Mouse (Mus musculus): Measurements from ENCODE around the gene Wdr43. TPM values are rescaled to one million over a fixed set of nuclear protein-coding genes. Genes with fewer than 3 reads are reported as not detected.
A peak's percentile ranks its signal among the peaks of the same experiment; 100 is the strongest.

Wdr43 gene
- total and polyA plus RNA-seq, 3 experiments, result 157 to 355 (median 252) TPM

DNA sequence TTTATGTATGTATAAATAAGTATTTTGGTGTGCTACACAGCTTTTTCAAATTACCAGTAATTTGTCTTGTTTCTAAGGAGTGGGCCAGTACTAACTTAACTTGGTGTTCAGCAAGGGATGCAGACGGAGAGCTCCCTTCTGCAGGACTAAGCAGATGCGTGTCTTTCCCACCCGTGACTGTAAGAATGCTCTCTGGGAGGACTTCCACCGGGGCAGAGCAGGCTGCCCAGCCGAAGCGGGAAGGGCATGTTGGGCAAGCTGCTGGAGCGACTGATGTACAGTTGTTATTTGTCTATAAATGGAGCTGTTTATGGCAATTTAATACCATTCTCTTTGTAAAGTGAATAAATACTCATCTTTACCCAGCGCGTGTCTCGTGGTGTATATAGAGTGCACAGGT, 43.0 kb downstream of the Wdr43 start:
- no peak for TF ChIP-seq USF1 (IDR thresholded peaks at IDR 0.05; ENCODE audit: low read depth, low read length)
- no peak for TF ChIP-seq POLR2A (IDR thresholded peaks at IDR 0.05; ENCODE audit: low read depth, low read length)
- TF ChIP-seq EP300 (IDR thresholded peaks at IDR 0.05; ENCODE audit: low read length), result no peak
- no peak for TF ChIP-seq SIN3A (IDR thresholded peaks at IDR 0.05; ENCODE audit: low read length)
- no peak for TF ChIP-seq CTCF (conservative IDR thresholded peaks at IDR 0.05 in 1 of 2, IDR thresholded peaks at IDR 0.05 in 1 of 2; ENCODE audit: low read depth in 2 of 2, low read length in 2 of 2)
- TF ChIP-seq ZMIZ1 (IDR thresholded peaks at IDR 0.05; ENCODE audit: low read depth, low read length), result no peak
- TF ChIP-seq ZC3H11A (IDR thresholded peaks at IDR 0.05; ENCODE audit: low read depth, low read length), result no peak
- no peak for TF ChIP-seq JUND (conservative IDR thresholded peaks at IDR 0.05; ENCODE audit: low read depth, low read length)
- no peak for TF ChIP-seq KAT2A (IDR thresholded peaks at IDR 0.05; ENCODE audit: insufficient replicate concordance, low read length)
- no peak for TF ChIP-seq USF2 (conservative IDR thresholded peaks at IDR 0.05; ENCODE audit: low read depth, low read length)
- no peak for TF ChIP-seq TBP (conservative IDR thresholded peaks at IDR 0.05; ENCODE audit: low read depth, low read length)
- TF ChIP-seq ETS1 (conservative IDR thresholded peaks at IDR 0.05; ENCODE audit: low read depth, low read length), result no peak
- no peak for TF ChIP-seq PAX5 (IDR thresholded peaks at IDR 0.05; ENCODE audit: low read length)
- TF ChIP-seq ZNF384 (IDR thresholded peaks at IDR 0.05; ENCODE audit: low read depth, low read length), result no peak
- TF ChIP-seq BHLHE40 (IDR thresholded peaks at IDR 0.05; ENCODE audit: low read depth, low read length), result no peak
- TF ChIP-seq NELFE (IDR thresholded peaks at IDR 0.05; ENCODE audit: low read depth, low read length), result no peak
- no peak for TF ChIP-seq MEF2A (IDR thresholded peaks at IDR 0.05; ENCODE audit: borderline replicate concordance, low read depth, low read length)
- TF ChIP-seq MXI1 (IDR thresholded peaks at IDR 0.05; ENCODE audit: low read depth, low read length), result no peak
- no peak for TF ChIP-seq RAD21 (IDR thresholded peaks at IDR 0.05; ENCODE audit: low read depth, low read length)
- TF ChIP-seq MYC (IDR thresholded peaks at IDR 0.05; ENCODE audit: low read depth, low read length), result no peak
- Histone ChIP-seq H3K27me3 (replicated peaks) (no peaks in the 10 kb centered on the region), H3K36me3 (replicated peaks in 1 of 2; ENCODE audit: control insufficient read depth in 1 of 2, insufficient read depth in 1 of 2, low read length in 1 of 2) (peaks cover 26 to 49% of the 10 kb centered on the region in 2 experiments), H3K27ac (ENCODE audit: insufficient read depth, low read depth) (no peak overlapping the region), H3K4me1 (ENCODE audit: control insufficient read depth in 1 of 2, insufficient read depth in 2 of 2) (peaks cover 0 to 12% of the 10 kb centered on the region in 2 experiments; a peak in 2 of 4 replicates), H3K4me2 (ENCODE audit: insufficient read depth, low read depth, poor library complexity, severe bottlenecking) (no peak overlapping the region), H3K9me3 (replicated peaks; ENCODE audit: low read length) (no peaks in the 10 kb centered on the region), H3K4me3 (replicated peaks in 1 of 3; ENCODE audit: low read depth in 2 of 3, low read length in 2 of 3, poor library complexity in 1 of 3) (no peak overlapping the region), H3K9ac (ENCODE audit: insufficient read depth, low read depth) (no peak overlapping the region), H3K79me2 (replicated peaks; ENCODE audit: control insufficient read depth, extremely low read depth, insufficient read depth, poor library complexity, severe bottlenecking) (peaks cover 4% of the 10 kb centered on the region; the same call in 1 of the 2 replicates)
- dilution Hi-C loops (cut with MboI; ENCODE audit: extremely low pct_ligation_motif_present, extremely low pct_unique_long_range_greater_than_20kb, low sequenced_read_pairs) (no loop called here), in situ Hi-C loops (cut with MboI; ENCODE audit: low pct_ligation_motif_present, low pct_unique_long_range_greater_than_20kb, low sequenced_read_pairs) (no loop called here)
- no peak for DNase-seq (ENCODE audit: extremely low read depth)

- dilution Hi-C loops (cut with MboI; ENCODE audit: extremely low pct_ligation_motif_present, extremely low pct_unique_long_range_greater_than_20kb, low sequenced_read_pairs) (no loop called here), in situ Hi-C loops (cut with MboI; ENCODE audit: low pct_ligation_motif_present, low pct_unique_long_range_greater_than_20kb, low sequenced_read_pairs) (no loop called here)
- Histone ChIP-seq H3K27me3 (replicated peaks) (no peaks in the 10 kb centered on the region), H3K4me1 (ENCODE audit: control insufficient read depth in 1 of 2, insufficient read depth in 2 of 2) (peaks cover 0 to 13% of the 10 kb centered on the region in 2 experiments; a peak in 2 of 4 replicates), H3K4me2 (ENCODE audit: insufficient read depth, low read depth, poor library complexity, severe bottlenecking) (no peak overlapping the region), H3K4me3 (replicated peaks in 1 of 3; ENCODE audit: low read depth in 2 of 3, low read length in 2 of 3, poor library complexity in 1 of 3) (no peak overlapping the region), H3K79me2 (replicated peaks; ENCODE audit: control insufficient read depth, extremely low read depth, insufficient read depth, poor library complexity, severe bottlenecking) (peaks cover under 1% of the 10 kb centered on the region; the same call in 1 of the 2 replicates), H3K27ac (ENCODE audit: insufficient read depth, low read depth) (no peak overlapping the region), H3K9me3 (replicated peaks; ENCODE audit: low read length) (no peaks in the 10 kb centered on the region), H3K36me3 (replicated peaks in 1 of 2; ENCODE audit: control insufficient read depth in 1 of 2, insufficient read depth in 1 of 2, low read length in 1 of 2) (peaks cover 18 to 38% of the 10 kb centered on the region in 2 experiments), H3K9ac (ENCODE audit: insufficient read depth, low read depth) (no peak overlapping the region)
- TF ChIP-seq CHD2 (IDR thresholded peaks at IDR 0.05; ENCODE audit: low read length), result peak; percentile 42; the same call in 1 of the 2 replicates
- TF ChIP-seq CTCF (conservative IDR thresholded peaks at IDR 0.05 in 1 of 2, IDR thresholded peaks at IDR 0.05 in 1 of 2; ENCODE audit: low read depth in 2 of 2, low read length in 2 of 2), result no peak
- TF ChIP-seq JUN (IDR thresholded peaks at IDR 0.05; ENCODE audit: insufficient read depth, low read depth, low read length), result no peak
- TF ChIP-seq POLR2AphosphoS2 (IDR thresholded peaks at IDR 0.05; ENCODE audit: low read depth, low read length), result peak; percentile 95
- peak; percentile 35; the same call in 1 of the 2 replicates for TF ChIP-seq POLR2A (IDR thresholded peaks at IDR 0.05; ENCODE audit: low read depth, low read length)
- 0 out of 2 replicates have a peak, but pooled peaks have one; percentile 15 for TF ChIP-seq ZMIZ1 (IDR thresholded peaks at IDR 0.05; ENCODE audit: low read depth, low read length)
- TF ChIP-seq GABPA (IDR thresholded peaks at IDR 0.05; ENCODE audit: insufficient replicate concordance, low read depth, low read length), result no peak
- no peak for TF ChIP-seq USF1 (IDR thresholded peaks at IDR 0.05; ENCODE audit: low read depth, low read length)
- no peak for DNase-seq (ENCODE audit: extremely low read depth)
Measured at GRCm38 (mm10) chr17:71660390-71660789, 44.7 kb downstream of the Wdr43 start.
